ENCODE assay signal across 13 mouse cellular contexts in the genomic region with DNA sequence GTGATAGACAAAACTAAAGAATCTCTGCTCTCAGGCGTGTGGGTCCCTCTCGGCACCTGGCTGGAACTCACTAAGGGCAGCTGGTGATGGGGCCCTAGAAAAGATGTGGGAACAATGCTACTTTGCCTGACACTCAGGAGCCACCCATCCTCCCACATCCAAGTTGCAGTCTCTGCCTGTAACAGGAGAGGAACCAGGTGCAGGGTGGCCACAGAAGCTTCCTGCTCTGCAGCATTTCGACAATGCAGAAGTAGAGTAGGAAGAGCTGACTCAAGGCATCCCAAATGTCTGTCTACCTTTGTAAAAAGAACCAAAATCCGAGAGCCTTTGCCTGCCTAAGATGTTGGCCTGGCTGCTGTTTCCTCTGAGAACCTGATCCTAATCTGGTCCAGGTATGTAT. TPM values are rescaled to one million over a fixed set of nuclear protein-coding genes. Genes with fewer than 3 reads are reported as not detected.
"Had no signal": no experiment of that assay in that cellular context is flagged by ENCODE, and none has a peak within 500 bp of the region (broad histone marks: within the 10 kb centered on the region; RNA-seq: fewer than 3 reads in every experiment).

No protein-coding gene starts in this region.

- H3K36me3 ChIP-seq: limb, embryonic 15.5 days; liver, embryonic 12.5 days; midbrain, embryonic 12.5 days; neural tube, embryonic 13.5 days had no signal

- ATAC-seq: liver, embryonic 12.5 days; midbrain, embryonic 16.5 days had no signal

- H3K4me3 ChIP-seq: limb, embryonic 15.5 days; liver, embryonic 12.5 days; midbrain, embryonic 12.5 days; neural tube, embryonic 13.5 days had no signal

- H3K27ac ChIP-seq: limb, embryonic 15.5 days; liver, embryonic 12.5 days; midbrain, embryonic 12.5 days; neural tube, embryonic 13.5 days had no signal

- DNase-seq: kidney, adult 11 months; kidney, adult 9 months; kidney, postnatal 10 days; lung, postnatal 4 days; right cerebral cortex, adult 18-20 months; right cerebral cortex, postnatal 25 days; thymus, postnatal 36 days had no signal

- H3K9me3 ChIP-seq: limb, embryonic 15.5 days; liver, embryonic 12.5 days; midbrain, embryonic 12.5 days; neural tube, embryonic 13.5 days had no signal

- H3K4me2 ChIP-seq: limb, embryonic 15.5 days; liver, embryonic 12.5 days; midbrain, embryonic 12.5 days; neural tube, embryonic 13.5 days had no signal

- H3K9ac ChIP-seq: limb, embryonic 15.5 days; liver, embryonic 12.5 days; midbrain, embryonic 12.5 days; neural tube, embryonic 13.5 days had no signal

- H3K4me1 ChIP-seq: limb, embryonic 15.5 days; liver, embryonic 12.5 days; midbrain, embryonic 12.5 days; neural tube, embryonic 13.5 days had no signal

- H3K27me3 ChIP-seq: limb, embryonic 15.5 days; liver, embryonic 12.5 days; midbrain, embryonic 12.5 days; neural tube, embryonic 13.5 days had no signal

RNA-seq across cellular contexts. Expression of a gene that starts 22.9 kb away (rescaled TPM):
- polyA plus RNA-seq: limb, embryonic 11.5 days; limb, embryonic 15.5 days had no signal
